Comparison of ENCODE assay signal across 18 mouse cellular contexts in the genomic region with DNA sequence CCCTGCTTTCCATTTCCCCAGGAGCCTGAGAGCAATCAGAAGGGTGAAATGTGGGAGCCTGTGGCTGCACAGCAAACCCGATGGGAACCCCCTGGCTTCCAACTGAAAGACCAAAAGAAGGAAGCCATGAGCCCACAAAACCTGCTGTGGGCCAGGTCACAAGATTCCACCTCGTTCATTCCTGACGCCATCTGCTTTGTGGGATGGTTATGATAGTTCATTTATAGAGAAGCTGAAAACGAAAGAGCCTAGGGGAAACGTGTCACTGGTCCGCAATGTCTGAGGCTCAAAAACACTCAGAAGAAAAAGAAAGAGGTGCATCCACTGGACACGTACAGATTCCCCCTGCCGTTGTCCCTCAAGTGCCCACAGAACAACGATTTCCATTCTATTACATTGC.
"Had no signal": no experiment of that assay in that cellular context is flagged by ENCODE, and none has a peak within 500 bp of the region (broad histone marks: within the 10 kb centered on the region; RNA-seq: fewer than 3 reads in every experiment).

No protein-coding gene starts in this region.

- H3K27me3 ChIP-seq: neural tube, embryonic 15.5 days had no signal

- DNase-seq: lung, adult 18-20 months; lung, embryonic 14.5 days; lung, postnatal 10 days; lung, postnatal 4 days; midbrain, embryonic 14.5 days; retina, postnatal 1 day; right cerebral cortex, adult 18-20 months; right cerebral cortex, postnatal 4 days; spleen, adult 18-20 months; thymus, adult 18-20 months; thymus, postnatal 14 days; thymus, postnatal 36 days had no signal

- H3K36me3 ChIP-seq: midbrain, embryonic 10.5 days; midbrain, embryonic 12.5 days; neural tube, embryonic 13.5 days; neural tube, embryonic 15.5 days had no signal

- H3K27ac ChIP-seq: midbrain, embryonic 10.5 days; midbrain, embryonic 12.5 days; neural tube, embryonic 13.5 days; neural tube, embryonic 15.5 days had no signal

- ATAC-seq: midbrain, embryonic 16.5 days had no signal

- H3K4me3 ChIP-seq: midbrain, embryonic 10.5 days; midbrain, embryonic 12.5 days; myocyte; neural tube, embryonic 13.5 days; neural tube, embryonic 15.5 days had no signal

- H3K9ac ChIP-seq: lung, embryonic 14.5 days; midbrain, embryonic 12.5 days; neural tube, embryonic 13.5 days; neural tube, embryonic 15.5 days had no signal

- H3K9me3 ChIP-seq: midbrain, embryonic 10.5 days; midbrain, embryonic 12.5 days; neural tube, embryonic 13.5 days; neural tube, embryonic 15.5 days had no signal

- H3K4me2 ChIP-seq: lung, embryonic 14.5 days; midbrain, embryonic 12.5 days; neural tube, embryonic 13.5 days; neural tube, embryonic 15.5 days had no signal
